In the genomic region with DNA sequence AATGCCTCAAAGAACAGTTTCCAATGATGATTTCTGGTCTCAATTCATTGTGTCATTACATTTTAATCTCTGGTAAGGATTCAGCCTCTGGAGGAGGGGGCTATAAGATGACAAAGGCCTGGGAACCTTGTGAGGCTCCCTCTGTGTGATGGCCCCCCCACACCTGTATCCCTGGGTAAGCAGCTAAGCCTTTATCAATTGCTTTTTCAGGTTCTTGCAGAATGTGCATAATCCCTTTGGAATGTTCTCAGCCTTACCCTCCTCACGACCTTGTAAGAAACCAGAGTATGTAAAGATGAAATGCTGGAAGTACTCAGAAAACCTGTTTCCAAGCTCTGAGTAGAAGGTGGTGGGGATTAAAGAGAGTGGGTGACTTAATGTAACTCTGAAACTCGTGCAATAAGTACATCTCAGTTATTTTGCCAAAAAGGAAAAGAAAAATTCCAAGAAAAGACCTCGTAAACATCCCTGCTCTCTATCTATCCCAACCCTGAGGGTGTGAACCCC, we compare ENCODE assay signal across 12 mouse cellular contexts.
"Had no signal": no experiment of that assay in that cellular context is flagged by ENCODE, and none has a peak within 500 bp of the region (broad histone marks: within the 10 kb centered on the region; RNA-seq: fewer than 3 reads in every experiment).

No protein-coding gene starts in this region.

- H3K4me3 ChIP-seq: limb, embryonic 15.5 days; liver, embryonic 12.5 days; neural tube, embryonic 13.5 days had no signal

- H3K27ac ChIP-seq: limb, embryonic 15.5 days; liver, embryonic 12.5 days; neural tube, embryonic 13.5 days had no signal

- H3K4me1 ChIP-seq: liver, embryonic 12.5 days had no signal

- DNase-seq: kidney, adult 2 months; kidney, postnatal 25 days; layer of hippocampus, postnatal 36 days; lung, postnatal 4 days; retina, postnatal 1 day; thymus, postnatal 4 days had no signal

- H3K9me3 ChIP-seq: limb, embryonic 15.5 days; liver, embryonic 12.5 days; neural tube, embryonic 13.5 days had no signal

- H3K9ac ChIP-seq: limb, embryonic 15.5 days; liver, embryonic 12.5 days; neural tube, embryonic 13.5 days had no signal

- H3K36me3 ChIP-seq: limb, embryonic 15.5 days; liver, embryonic 12.5 days; neural tube, embryonic 13.5 days had no signal

- H3K4me2 ChIP-seq: limb, embryonic 15.5 days; liver, embryonic 12.5 days; midbrain, embryonic 11.5 days; neural tube, embryonic 13.5 days had no signal

- ATAC-seq: intestine, embryonic 16.5 days; liver, embryonic 12.5 days; midbrain, embryonic 16.5 days had no signal

- H3K27me3 ChIP-seq: limb, embryonic 15.5 days; liver, embryonic 12.5 days; neural tube, embryonic 13.5 days had no signal
